Mouse (Mus musculus) brain, embryonic 14.5 days (tissue): ENCODE results near the gene Pip4k2a.

ENCODE experiments used
- CTCF ChIP-seq: fragments of 200-500 bp; IDR thresholded peaks from 2 replicates; pipeline ENCODE4 v1.5.1; 2012; ENCODE audit warnings: inconsistent platforms, mild to moderate bottlenecking, moderate library complexity, borderline replicate concordance; ENCODE audit not compliant: insufficient read depth, insufficient read length; ENCODE audit errors: extremely low read depth
- POLR2A ChIP-seq: fragments of 200-500 bp; IDR thresholded peaks from 2 replicates; pipeline ENCODE4 v1.6.1; 2012; ENCODE audit warnings: mild to moderate bottlenecking, inconsistent platforms, borderline replicate concordance; ENCODE audit not compliant: poor library complexity, insufficient read depth, insufficient read length, severe bottlenecking; ENCODE audit errors: extremely low read depth

DNA sequence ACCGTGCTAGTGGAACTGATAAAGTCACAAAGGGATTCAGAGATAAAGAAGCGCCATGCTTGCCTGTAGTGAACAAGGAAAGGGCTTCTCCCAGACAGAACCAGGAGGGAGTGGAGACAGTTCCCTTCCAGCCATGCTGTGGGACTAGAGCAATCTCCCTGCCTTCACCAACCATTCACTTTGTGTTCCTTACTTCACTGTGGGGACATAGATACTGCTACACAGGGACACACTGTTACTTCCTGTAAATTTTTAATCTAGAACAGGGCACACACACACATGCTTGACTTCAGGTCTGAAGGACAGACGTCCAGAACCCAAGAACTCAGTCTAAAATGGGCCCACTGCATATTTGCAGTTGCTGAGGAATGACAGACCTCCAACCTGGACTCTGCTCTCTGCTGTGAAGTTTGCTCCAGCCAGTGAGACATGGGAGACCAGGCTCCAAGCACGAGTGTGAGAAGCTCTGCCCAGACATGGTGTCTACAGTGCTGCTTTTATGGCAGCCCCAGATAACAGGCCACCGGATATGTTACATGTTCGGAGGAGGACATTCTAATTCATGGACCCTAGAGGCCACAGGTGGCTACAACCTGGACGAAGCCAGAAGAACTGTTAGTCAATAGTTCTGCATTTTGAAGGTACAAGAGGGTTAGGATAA lies 69.2 kb downstream of the Pip4k2a start:
- TF ChIP-seq CTCF (no peak), POLR2A (no peak)
